19 mouse cellular contexts compared by ENCODE assay signal in the genomic region with DNA sequence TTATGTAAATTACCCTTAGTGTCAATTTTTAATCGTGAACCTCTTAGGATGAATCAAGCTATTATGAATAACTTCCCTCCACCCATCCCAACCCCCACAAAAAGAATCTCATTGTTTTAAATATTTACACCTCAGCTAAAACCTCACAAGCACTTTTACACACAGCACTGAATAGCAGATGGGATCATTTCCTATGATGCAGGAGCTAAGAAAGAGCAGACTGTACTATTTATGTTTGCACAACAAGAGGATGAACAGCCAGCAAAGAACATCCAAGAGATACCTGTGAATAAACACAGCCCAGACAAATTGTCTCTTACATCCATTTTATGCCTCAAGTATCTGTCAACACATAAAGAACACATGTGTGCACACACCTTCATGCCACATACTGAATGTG.
"Had no signal": no experiment of that assay in that cellular context is flagged by ENCODE, and none has a peak within 500 bp of the region (broad histone marks: within the 10 kb centered on the region; RNA-seq: fewer than 3 reads in every experiment).

No protein-coding gene starts in this region.

- H3K27ac ChIP-seq: liver, embryonic 13.5 days; liver, embryonic 15.5 days; midbrain, embryonic 10.5 days; midbrain, embryonic 12.5 days; neural tube, embryonic 13.5 days; neural tube, embryonic 15.5 days had no signal

- H3K27me3 ChIP-seq: liver, embryonic 13.5 days; liver, embryonic 15.5 days; midbrain, embryonic 12.5 days; neural tube, embryonic 13.5 days; neural tube, embryonic 15.5 days had no signal

- ATAC-seq: liver, postnatal 0 days; midbrain, embryonic 16.5 days had no signal

- H3K9me3 ChIP-seq: liver, embryonic 13.5 days; liver, embryonic 15.5 days; midbrain, embryonic 10.5 days; midbrain, embryonic 12.5 days; neural tube, embryonic 13.5 days; neural tube, embryonic 15.5 days had no signal

- DNase-seq: liver, embryonic 13.5 days; liver, postnatal 0 days; midbrain, embryonic 14.5 days; retina, postnatal 1 day; right cerebral cortex, adult 18-20 months; right cerebral cortex, postnatal 25 days; right cerebral cortex, postnatal 4 days; spleen, adult 18-20 months; thymus, adult 18-20 months; thymus, postnatal 14 days; thymus, postnatal 36 days had no signal

- H3K4me3 ChIP-seq: liver, embryonic 13.5 days; liver, embryonic 15.5 days; midbrain, embryonic 10.5 days; midbrain, embryonic 12.5 days; myocyte; neural tube, embryonic 13.5 days; neural tube, embryonic 15.5 days had no signal

- H3K4me1 ChIP-seq: liver, embryonic 13.5 days; liver, embryonic 15.5 days; midbrain, embryonic 12.5 days; neural tube, embryonic 15.5 days had no signal

- H3K36me3 ChIP-seq: liver, embryonic 13.5 days; liver, embryonic 15.5 days; midbrain, embryonic 10.5 days; midbrain, embryonic 12.5 days; neural tube, embryonic 13.5 days; neural tube, embryonic 15.5 days had no signal

- H3K4me2 ChIP-seq: liver, embryonic 11.5 days; liver, embryonic 13.5 days; liver, embryonic 15.5 days; midbrain, embryonic 12.5 days; neural tube, embryonic 13.5 days; neural tube, embryonic 15.5 days had no signal

- H3K9ac ChIP-seq: liver, embryonic 13.5 days; liver, embryonic 15.5 days; liver, postnatal 0 days; midbrain, embryonic 12.5 days; neural tube, embryonic 13.5 days; neural tube, embryonic 15.5 days had no signal
